Mouse (Mus musculus) MEL (cell line): ENCODE measurements around the gene Cenps. TPM values are rescaled to one million over a fixed set of nuclear protein-coding genes. Genes with fewer than 3 reads are reported as not detected.

Experiments
- DNase-seq: peaks from one replicate; pipeline ENCODE4 v3.0.0; 2011; ENCODE audit warnings: low read depth, low spot score
- H3K27ac ChIP-seq: 2 replicates; pipeline ENCODE4 v1.5.1; 2012; ENCODE audit warnings: low read depth, mild to moderate bottlenecking, control low read depth, low read length, moderate library complexity; ENCODE audit not compliant: control insufficient read depth
- H3K27me3 ChIP-seq, 2 experiments: fragments of 150-350 bp in 1 of 2; sonication (generic) in 1 of 2; 2 replicates each; pipeline ENCODE4 v1.6.1; 2012; ENCODE audit warnings: low read length in 2 of 2, mild to moderate bottlenecking in 2 of 2, improper control_type of control experiment in 1 of 2, moderate library complexity in 1 of 2; ENCODE audit not compliant: insufficient read depth in 2 of 2, control insufficient read depth in 1 of 2
- H3K36me3 ChIP-seq, 2 experiments: 2 replicates each; pipeline ENCODE4 v1.6.1; 2012 to 2014; ENCODE audit warnings: low read length in 2 of 2, improper control_type of control experiment in 1 of 2, inconsistent platforms in 1 of 2, mild to moderate bottlenecking in 1 of 2; ENCODE audit not compliant: insufficient read depth in 2 of 2, control insufficient read depth in 1 of 2
- H3K4me1 ChIP-seq, 2 experiments: fragments of 150-350 bp in 1 of 2; sonication (generic) in 1 of 2; 2 replicates each; pipeline ENCODE4 v1.6.1; 2012; ENCODE audit warnings: low read length in 2 of 2, improper control_type of control experiment in 1 of 2, mild to moderate bottlenecking in 1 of 2; ENCODE audit not compliant: insufficient read depth in 2 of 2, control insufficient read depth in 1 of 2
- H3K4me3 ChIP-seq, 2 experiments: fragments of 150-350 bp in 1 of 2; sonication (generic) in 1 of 2; 2 replicates each; pipeline ENCODE4 v1.5.1; 2012; ENCODE audit warnings: low read depth in 2 of 2, low read length in 2 of 2, mild to moderate bottlenecking in 2 of 2, moderate library complexity in 2 of 2, control low read depth in 1 of 2, improper control_type of control experiment in 1 of 2; ENCODE audit not compliant: control insufficient read depth in 1 of 2, insufficient read depth in 1 of 2
- H3K79me2 ChIP-seq: 2 replicates; pipeline ENCODE4 v1.6.1; 2012; ENCODE audit warnings: mild to moderate bottlenecking, low read length, moderate library complexity; ENCODE audit not compliant: control insufficient read depth, poor library complexity, insufficient read depth
- H3K9ac ChIP-seq: 2 replicates; pipeline ENCODE4 v1.6.1; 2012; ENCODE audit warnings: low read depth, mild to moderate bottlenecking, control low read depth, low read length, moderate library complexity; ENCODE audit not compliant: control insufficient read depth, poor library complexity, severe bottlenecking
- H3K9me3 ChIP-seq: fragments of 150-350 bp; sonication (generic); replicated peaks from 2 replicates; pipeline ENCODE4 v1.6.1; 2012; ENCODE audit warnings: mild to moderate bottlenecking, low read length, improper control_type of control experiment, moderate library complexity; ENCODE audit not compliant: insufficient read depth
- ELF1 ChIP-seq: IDR thresholded peaks from 2 replicates; pipeline ENCODE4 v1.6.1; 2014; ENCODE audit warnings: low read depth, mild to moderate bottlenecking, inconsistent platforms, low read length, improper control_type of control experiment, moderate library complexity
- GABPA ChIP-seq: IDR thresholded peaks from 2 replicates; pipeline ENCODE4 v1.6.1; 2012; ENCODE audit warnings: low read depth, mild to moderate bottlenecking, inconsistent platforms, low read length, improper control_type of control experiment, moderate library complexity
- KAT2A ChIP-seq: conservative IDR thresholded peaks from 2 replicates; pipeline ENCODE4 v1.6.1; 2012; ENCODE audit warnings: low read depth, low read length, improper control_type of control experiment, inconsistent platforms
- MAFK ChIP-seq: IDR thresholded peaks from 2 replicates; pipeline ENCODE4 v1.6.1; 2011; ENCODE audit warnings: low read depth, mild to moderate bottlenecking, low read length, improper control_type of control experiment, borderline replicate concordance
- MAZ ChIP-seq: IDR thresholded peaks from 2 replicates; pipeline ENCODE4 v1.6.1; 2012; ENCODE audit warnings: low read depth, mild to moderate bottlenecking, inconsistent platforms, low read length, improper control_type of control experiment
- MEF2A ChIP-seq: IDR thresholded peaks from 2 replicates; pipeline ENCODE4 v1.6.1; 2014; ENCODE audit warnings: low read depth, mild to moderate bottlenecking, inconsistent platforms, low read length, improper control_type of control experiment; ENCODE audit not compliant: poor library complexity, insufficient replicate concordance, severe bottlenecking; ENCODE audit errors: extremely low read depth
- MYB ChIP-seq: IDR thresholded peaks from 2 replicates; pipeline ENCODE4 v1.6.1; 2011; ENCODE audit warnings: mild to moderate bottlenecking, low read depth, low read length, improper control_type of control experiment
- POLR2A ChIP-seq, 2 experiments: IDR thresholded peaks; 2 replicates each; pipeline ENCODE4 v1.6.1; 2011 to 2012; ENCODE audit warnings: low read length in 2 of 2, mild to moderate bottlenecking in 2 of 2, control low read depth in 1 of 2, improper control_type of control experiment in 1 of 2, low read depth in 1 of 2, moderate library complexity in 1 of 2; ENCODE audit not compliant: control insufficient read depth in 1 of 2, insufficient read depth in 1 of 2, poor library complexity in 1 of 2
- POLR2AphosphoS2 ChIP-seq: IDR thresholded peaks from 2 replicates; pipeline ENCODE4 v1.6.1; 2011; ENCODE audit warnings: low read length, improper control_type of control experiment
- SIN3A ChIP-seq: IDR thresholded peaks from 2 replicates; pipeline ENCODE4 v1.6.1; 2012; ENCODE audit warnings: low read length, improper control_type of control experiment, inconsistent platforms
- SMC3 ChIP-seq: IDR thresholded peaks from 2 replicates; pipeline ENCODE4 v1.6.1; 2011; ENCODE audit warnings: low read depth, low read length, improper control_type of control experiment
- TAL1 ChIP-seq: IDR thresholded peaks from 2 replicates; pipeline ENCODE4 v1.6.1; 2012; ENCODE audit warnings: mild to moderate bottlenecking, inconsistent platforms, low read length, moderate library complexity, mixed read lengths
- USF2 ChIP-seq, 2 experiments: IDR thresholded peaks; 2 replicates each; pipeline ENCODE4 v1.6.1; 2011 to 2012; ENCODE audit warnings: improper control_type of control experiment in 2 of 2, low read length in 2 of 2, borderline replicate concordance in 1 of 2, inconsistent platforms in 1 of 2, low read depth in 1 of 2, mild to moderate bottlenecking in 1 of 2; ENCODE audit not compliant: insufficient read depth in 1 of 2
- ZC3H11A ChIP-seq: IDR thresholded peaks from 2 replicates; pipeline ENCODE4 v1.6.1; 2012; ENCODE audit warnings: low read depth, mild to moderate bottlenecking, inconsistent platforms, low read length, improper control_type of control experiment
- ZMIZ1 ChIP-seq: IDR thresholded peaks from 2 replicates; pipeline ENCODE4 v1.6.1; 2012; ENCODE audit warnings: low read depth, mild to moderate bottlenecking, inconsistent platforms, low read length, improper control_type of control experiment, moderate library complexity
- polyA plus RNA-seq, 2 experiments: library from polyadenylated mRNA; stranded (reverse) in 1 of 2; unstranded in 1 of 2; fragments of >175 nt in 1 of 2; fragments of >200 nt in 1 of 2; gene quantifications; 2 replicates each; pipeline versions ENCODE4 v1.2.1 to v1.2.4; 2012; ENCODE audit warnings: low replicate concordance in 2 of 2, low read depth in 1 of 2; ENCODE audit not compliant: insufficient read length in 2 of 2, insufficient read depth in 1 of 2, missing spikeins in 1 of 2
- total RNA-seq: library from RNA; depleted of rRNA; stranded (reverse); fragments of 300-350 nt; gene quantifications from 2 replicates; pipeline ENCODE4 v1.2.3, GENCODE M21; 2012

The Cenps gene
- total and polyA plus RNA-seq, 3 experiments: 13.4 to 60.7 TPM; not detected in 1

GRCm38 (mm10) chr4:149126663-149127062 is 10.8 kb downstream of the Cenps start, which contains the start of gene Cort:
TSS of gene Cort (minus strand) at chr4:149126763.
- TF ChIP-seq MAFK (no peak), ZC3H11A (no peak), SIN3A (no peak)
- H3K9ac ChIP-seq: no peak within 1 kb of the TSS
- no peaks in the 10 kb centered on the region for H3K79me2 ChIP-seq
- no peak within 1 kb of the TSS for H3K27ac ChIP-seq
- no peak within 1 kb of the TSS for H3K4me3 ChIP-seq
- no peaks in the 10 kb centered on the region for H3K9me3 ChIP-seq
- no peak for DNase-seq
- H3K27me3 ChIP-seq: no peaks in the 10 kb centered on the region
- no peaks in the 10 kb centered on the region for H3K4me1 ChIP-seq
- no peaks in the 10 kb centered on the region for H3K36me3 ChIP-seq

GRCm38 (mm10) chr4:149126115-149126509 is 11.3 kb downstream of the Cenps start:
- H3K4me1 ChIP-seq: no peaks in the 10 kb centered on the region
- no peak overlapping the region for H3K4me3 ChIP-seq
- TF ChIP-seq POLR2A (IDR thresholded peaks at IDR 0.05; ENCODE audit: control insufficient read depth in 1 of 2, insufficient read depth in 1 of 2, low read depth in 1 of 2, low read length in 2 of 2, poor library complexity in 1 of 2) (no peak), USF2 (IDR thresholded peaks at IDR 0.05; ENCODE audit: borderline replicate concordance in 1 of 2, insufficient read depth in 1 of 2, low read depth in 1 of 2, low read length in 2 of 2) (no peak), KAT2A (no peak), ZMIZ1 (no peak), TAL1 (no peak), ELF1 (no peak)
- H3K9me3 ChIP-seq: no peaks in the 10 kb centered on the region
- no peak overlapping the region for H3K9ac ChIP-seq
- no peak overlapping the region for H3K27ac ChIP-seq
- no peaks in the 10 kb centered on the region for H3K36me3 ChIP-seq
- DNase-seq: no peak
- H3K27me3 ChIP-seq: no peaks in the 10 kb centered on the region
- H3K79me2 ChIP-seq: no peaks in the 10 kb centered on the region

DNA sequence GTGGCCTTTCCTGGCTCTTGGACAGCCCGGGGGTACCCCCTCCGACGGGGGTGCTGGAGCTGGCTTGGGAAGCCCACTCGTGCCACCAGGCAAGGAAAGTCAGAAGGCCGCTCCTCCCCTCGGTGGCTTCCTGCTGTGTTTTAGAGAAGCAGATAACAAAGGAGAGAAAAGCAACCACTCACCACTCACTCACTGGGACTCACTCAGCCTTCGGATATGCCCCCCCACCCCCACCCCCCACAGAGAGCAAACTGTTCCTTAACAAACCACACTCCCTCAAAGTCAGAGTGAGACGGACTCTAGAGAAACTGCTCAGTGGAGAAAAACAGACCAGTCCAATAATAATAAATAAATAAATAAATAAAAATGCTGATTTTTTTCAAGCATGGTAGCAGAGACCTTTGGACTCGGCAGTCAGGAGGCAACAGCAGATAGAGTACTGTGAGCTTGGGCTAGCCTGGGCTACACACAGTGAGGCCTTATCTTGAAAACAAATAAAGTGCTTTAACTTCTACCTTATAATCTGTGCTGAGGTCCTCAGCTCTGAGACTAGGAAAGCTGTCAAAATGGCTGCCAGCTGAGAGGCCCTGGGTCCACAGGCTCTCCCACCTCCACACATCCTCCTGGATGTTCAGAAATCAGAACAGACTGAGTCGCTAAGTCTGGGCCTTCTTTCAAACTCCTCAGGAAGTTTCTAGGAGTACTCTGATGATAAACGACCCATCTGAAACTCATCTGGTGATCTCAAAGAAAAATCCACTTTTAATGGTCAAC is 11.9 kb downstream of the Cenps start:
- Histone ChIP-seq H3K9me3 (no peaks in the 10 kb centered on the region), H3K4me1 (no peaks in the 10 kb centered on the region), H3K27ac (no peak overlapping the region), H3K9ac (no peak overlapping the region), H3K36me3 (no peaks in the 10 kb centered on the region; a peak in 1 of 4 replicates), H3K27me3 (no peaks in the 10 kb centered on the region), H3K79me2 (no peaks in the 10 kb centered on the region), H3K4me3 (no peak overlapping the region)
- DNase-seq: no peak
- TF ChIP-seq MEF2A (no peak), KAT2A (no peak), POLR2AphosphoS2 (no peak), MAZ (no peak), ZC3H11A (no peak), TAL1 (no peak), SMC3 (no peak), GABPA (no peak), MYB (no peak)
